Mouse (Mus musculus) cerebellum, postnatal 25 days (tissue): Measurements from ENCODE around the gene Gipc3.

Source experiments
- DNase-seq, 2 experiments: peaks; one replicate each; pipeline ENCODE4 v3.0.0; 2021; ENCODE audit warnings: mixed read lengths in 2 of 2

Gene Gipc3

GRCm38 (mm10) chr10:81366477-81367206, 23.6 kb upstream of the Gipc3 start:
- DNase-seq, result no peak

- DNase-seq, result peak in 1 of 2 experiments; percentile 51
These were observed 22.8 kb upstream of the Gipc3 start, which contains the start of gene 4930404N11Rik for GRCm38 (mm10) chr10:81365672-81366476. Gene 4930404N11Rik (minus strand): TSS chr10:81365816.

GRCm38 (mm10) chr10:81365073-81365472, 22.0 kb upstream of the Gipc3 start:
- peak in 1 of 2 experiments; percentile 52 for DNase-seq

- peak in 1 of 2 experiments; percentile 58 for DNase-seq
These were observed 21.6 kb upstream of the Gipc3 start for GRCm38 (mm10) chr10:81364666-81365065.

- peak in 1 of 2 experiments; percentile 47 for DNase-seq
These were observed 20.6 kb upstream of the Gipc3 start for GRCm38 (mm10) chr10:81363436-81364346.

- no peak for DNase-seq
These were observed 19.4 kb upstream of the Gipc3 start for GRCm38 (mm10) chr10:81362336-81362949.

- DNase-seq, result no peak
These were observed 17.7 kb upstream of the Gipc3 start for GRCm38 (mm10) chr10:81360721-81361120.

GRCm38 (mm10) chr10:81358841-81359240, 15.8 kb upstream of the Gipc3 start:
- DNase-seq, result no peak

GRCm38 (mm10) chr10:81358209-81358608, 15.1 kb upstream of the Gipc3 start:
- DNase-seq, result no peak

- DNase-seq, result peak; percentile 93 to 97
These were observed 14.2 kb upstream of the Gipc3 start, which contains the start of gene Mfsd12 for GRCm38 (mm10) chr10:81356991-81357844. Gene Mfsd12 (plus strand): TSS chr10:81357491.

- DNase-seq, result no peak
These were observed 13.4 kb upstream of the Gipc3 start for GRCm38 (mm10) chr10:81356352-81356990.

- no peak for DNase-seq
These were observed 12.5 kb upstream of the Gipc3 start for GRCm38 (mm10) chr10:81355533-81355932.

- no peak for DNase-seq
These were observed 11.8 kb upstream of the Gipc3 start for GRCm38 (mm10) chr10:81354738-81355477.

- DNase-seq, result no peak
These were observed 8.7 kb upstream of the Gipc3 start for GRCm38 (mm10) chr10:81351678-81352291.

- peak; percentile 100 for DNase-seq
These were observed 7.4 kb upstream of the Gipc3 start, which contains the start of gene Hmg20b for GRCm38 (mm10) chr10:81350351-81351063. Gene Hmg20b (minus strand): TSS chr10:81350480.

GRCm38 (mm10) chr10:81349961-81350350, 6.9 kb upstream of the Gipc3 start:
- no peak for DNase-seq

- no peak for DNase-seq
These were observed 6.1 kb upstream of the Gipc3 start for GRCm38 (mm10) chr10:81349146-81349545.

- DNase-seq, result peak in 1 of 2 experiments; percentile 64
These were observed 3.5 kb upstream of the Gipc3 start for GRCm38 (mm10) chr10:81346453-81347067.
